Mouse (Mus musculus) neural tube, embryonic 11.5 days (tissue): ENCODE data around the gene Gcg. TPM values are rescaled to one million over a fixed set of nuclear protein-coding genes. Genes with fewer than 3 reads are reported as not detected.

Experiments used
- ATAC-seq: fragments of 200-750 bp; cut with Nextera tagmentation; 2 replicates; pipeline ENCODE4 v1.8.0; 2017; ENCODE audit warnings: moderate number of reproducible peaks, mild to moderate bottlenecking, moderate TSS enrichment, moderate library complexity; ENCODE audit not compliant: insufficient read depth, low FRiP score, low TSS enrichment
- DNase-seq: peaks from one replicate; pipeline ENCODE4 v3.0.0-alpha.2; 2015; ENCODE audit warnings: low spot score
- H3K27ac ChIP-seq: fragments of 300-500 bp; sonication (generic); 2 replicates; pipeline ENCODE4 v1.5.1; 2014; ENCODE audit warnings: low read depth, mild to moderate bottlenecking, low read length
- H3K27me3 ChIP-seq: fragments of 300-500 bp; sonication (generic); 2 replicates; pipeline ENCODE4 v1.6.1; 2014; ENCODE audit warnings: mild to moderate bottlenecking, low read length, mixed read lengths; ENCODE audit not compliant: control insufficient read depth, insufficient read depth
- H3K36me3 ChIP-seq: fragments of 300-500 bp; sonication (generic); 2 replicates; pipeline ENCODE4 v1.6.1; 2014; ENCODE audit warnings: mild to moderate bottlenecking, low read length, moderate library complexity, mixed read lengths; ENCODE audit not compliant: control insufficient read depth, insufficient read depth
- H3K4me1 ChIP-seq: fragments of 300-500 bp; sonication (generic); 2 replicates; pipeline ENCODE4 v1.6.1; 2014; ENCODE audit warnings: low read length, mixed read lengths; ENCODE audit not compliant: control insufficient read depth, insufficient read depth
- H3K4me2 ChIP-seq: fragments of 300-500 bp; sonication (generic); 2 replicates; pipeline ENCODE4 v1.6.1; 2014; ENCODE audit warnings: low read depth, mild to moderate bottlenecking, moderate library complexity
- H3K4me3 ChIP-seq: fragments of 300-500 bp; sonication (generic); 2 replicates; pipeline ENCODE4 v1.5.1; 2014; ENCODE audit warnings: low read depth, low read length
- H3K9ac ChIP-seq: fragments of 300-500 bp; sonication (generic); 2 replicates; pipeline ENCODE4 v1.6.1; 2014; ENCODE audit warnings: mild to moderate bottlenecking, low read length
- H3K9me3 ChIP-seq: fragments of 300-500 bp; sonication (generic); 2 replicates; pipeline ENCODE4 v1.6.1; 2016; ENCODE audit warnings: low read length; ENCODE audit not compliant: control insufficient read depth
- whole genome bisulfite sequencing: fragments of 180-500 bp; shearing (Covaris S2); extraction: QIAGEN DNeasy Blood & Tissue Kit; methylation state at CpG from one replicate; pipeline ENCODE4 v1.1.7; 2014; 5-methylcytosine and 5-hydroxymethylcytosine counted together
- polyA plus RNA-seq: library from polyadenylated mRNA; unstranded; fragments of >200 nt; fragmentation: Nextera tagmentation; extraction: Ambion mirVana; gene quantifications from 2 replicates; pipeline ENCODE4 v1.2.1, GENCODE M21; 2014

Gcg gene
- polyA plus RNA-seq, 1 experiment from 2014 or later, result 0.21 TPM

- H3K27ac ChIP-seq, result no peak overlapping the region
- H3K9ac ChIP-seq, result no peak overlapping the region
- DNase-seq (no peak), ATAC-seq (no peak)
- H3K4me3 ChIP-seq, result no peak overlapping the region
- H3K4me1 ChIP-seq, result no peaks in the 10 kb centered on the region
- H3K9me3 ChIP-seq, result no peaks in the 10 kb centered on the region
- no peaks in the 10 kb centered on the region for H3K27me3 ChIP-seq
- WGBS, result 88% methylated on average over 9 of the region's 9 CpGs
- H3K4me2 ChIP-seq, result no peak overlapping the region
- H3K36me3 ChIP-seq, result no peaks in the 10 kb centered on the region
Measured at GRCm38 (mm10) chr2:62469551-62469950, 13.9 kb downstream of the Gcg start.

- H3K4me2 ChIP-seq, result no peak overlapping the region
- no peaks in the 10 kb centered on the region for H3K4me1 ChIP-seq
- no peak overlapping the region for H3K4me3 ChIP-seq
- H3K36me3 ChIP-seq, result no peaks in the 10 kb centered on the region
- H3K9me3 ChIP-seq, result no peaks in the 10 kb centered on the region
- H3K9ac ChIP-seq, result no peak overlapping the region
- H3K27me3 ChIP-seq, result no peaks in the 10 kb centered on the region
- WGBS, result 88% methylated on average over 2 of the region's 2 CpGs
- no peak overlapping the region for H3K27ac ChIP-seq
- DNase-seq, result no peak
- ATAC-seq, result no peak
Measured at GRCm38 (mm10) chr2:62463287-62463686, 20.2 kb downstream of the Gcg start.

- Histone ChIP-seq H3K36me3 (no peaks in the 10 kb centered on the region), H3K9me3 (no peaks in the 10 kb centered on the region), H3K27me3 (no peaks in the 10 kb centered on the region), H3K4me2 (no peak overlapping the region), H3K27ac (no peak overlapping the region), H3K9ac (no peak overlapping the region), H3K4me3 (no peak overlapping the region), H3K4me1 (no peaks in the 10 kb centered on the region)
- WGBS, result 86% methylated on average over 2 of the region's 2 CpGs
- ATAC-seq (no peak), DNase-seq (no peak)
Measured at GRCm38 (mm10) chr2:62462174-62462573, 21.3 kb downstream of the Gcg start.

- Histone ChIP-seq H3K4me1 (no peaks in the 10 kb centered on the region), H3K4me3 (no peak overlapping the region), H3K27me3 (no peaks in the 10 kb centered on the region), H3K27ac (no peak overlapping the region), H3K9me3 (no peaks in the 10 kb centered on the region), H3K9ac (no peak overlapping the region), H3K36me3 (no peaks in the 10 kb centered on the region), H3K4me2 (no peak overlapping the region)
- DNase-seq (no peak), ATAC-seq (no peak)
- 90% methylated on average over 12 of the region's 12 CpGs for WGBS
Measured at GRCm38 (mm10) chr2:62460815-62461450, 22.5 kb downstream of the Gcg start.

- Histone ChIP-seq H3K9me3 (no peaks in the 10 kb centered on the region), H3K4me3 (no peak overlapping the region), H3K27me3 (no peaks in the 10 kb centered on the region), H3K4me1 (no peaks in the 10 kb centered on the region), H3K36me3 (no peaks in the 10 kb centered on the region), H3K27ac (no peak overlapping the region), H3K9ac (no peak overlapping the region), H3K4me2 (no peak overlapping the region)
- ATAC-seq (no peak), DNase-seq (no peak)
- whole genome bisulfite sequencing, result 84% methylated on average over 7 of the region's 7 CpGs
Measured at GRCm38 (mm10) chr2:62460231-62460710, 23.2 kb downstream of the Gcg start.

GRCm38 (mm10) chr2:62459241-62460174, 23.9 kb downstream of the Gcg start:
- Histone ChIP-seq H3K4me3 (no peak overlapping the region), H3K36me3 (no peaks in the 10 kb centered on the region), H3K9ac (no peak overlapping the region), H3K4me2 (no peak overlapping the region), H3K9me3 (no peaks in the 10 kb centered on the region), H3K27me3 (no peaks in the 10 kb centered on the region), H3K4me1 (no peaks in the 10 kb centered on the region), H3K27ac (no peak overlapping the region)
- WGBS, result 74% methylated on average over 18 of the region's 18 CpGs
- no peak for ATAC-seq
- DNase-seq, result no peak

GRCm38 (mm10) chr2:62458070-62458469, 25.4 kb downstream of the Gcg start:
- Histone ChIP-seq H3K27me3 (no peaks in the 10 kb centered on the region), H3K36me3 (no peaks in the 10 kb centered on the region)
- 55% methylated on average over 9 of the region's 9 CpGs for WGBS

GRCm38 (mm10) chr2:62454991-62455390, 28.5 kb downstream of the Gcg start:
- H3K4me2 ChIP-seq, result no peak overlapping the region
- H3K4me1 ChIP-seq, result no peaks in the 10 kb centered on the region
- H3K27ac ChIP-seq, result no peak overlapping the region
- ATAC-seq (no peak), DNase-seq (no peak)
- no peak overlapping the region for H3K9ac ChIP-seq
- no peaks in the 10 kb centered on the region for H3K27me3 ChIP-seq
- H3K36me3 ChIP-seq, result no peaks in the 10 kb centered on the region
- 87% methylated on average over 11 of the region's 11 CpGs for WGBS
- H3K9me3 ChIP-seq, result no peaks in the 10 kb centered on the region
- no peak overlapping the region for H3K4me3 ChIP-seq

More at GRCm38 (mm10) chr2:62458070-62458469, 25.4 kb downstream of the Gcg start:
- Histone ChIP-seq H3K9me3 (no peaks in the 10 kb centered on the region), H3K9ac (no peak overlapping the region), H3K4me3 (no peak overlapping the region), H3K4me2 (no peak overlapping the region), H3K27ac (no peak overlapping the region), H3K4me1 (no peaks in the 10 kb centered on the region)
- DNase-seq, result no peak
- ATAC-seq, result no peak
